Mouse (Mus musculus): ENCODE measurements around the gene Vmn1r235. TPM values are rescaled to one million over a fixed set of nuclear protein-coding genes. Genes with fewer than 3 reads are reported as not detected.

The Vmn1r235 gene
- not detected in 4 replicates for total RNA-seq (2023)

DNA sequence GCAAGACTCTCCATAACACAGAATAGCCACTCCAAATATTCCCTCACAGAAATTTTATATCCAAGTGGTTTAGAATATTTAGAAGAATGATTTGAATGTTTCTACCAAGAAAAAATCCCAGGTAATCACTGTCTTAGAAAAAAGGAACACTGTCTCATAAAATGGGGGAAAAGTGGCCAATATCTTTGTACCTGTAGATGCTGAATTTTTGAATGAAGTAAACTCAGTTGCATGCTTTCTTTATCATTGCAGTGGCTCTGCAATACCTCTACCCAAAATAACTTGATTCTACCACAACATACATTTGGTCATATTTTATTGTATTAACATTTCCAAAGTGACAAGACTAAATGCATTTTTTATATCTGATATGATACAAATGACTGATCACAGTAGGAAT lies at the start of gene Vmn1r235:
Vmn1r235 (plus strand) TSS at position 301 of the 400 bp plus-strand sequence.

DNA sequence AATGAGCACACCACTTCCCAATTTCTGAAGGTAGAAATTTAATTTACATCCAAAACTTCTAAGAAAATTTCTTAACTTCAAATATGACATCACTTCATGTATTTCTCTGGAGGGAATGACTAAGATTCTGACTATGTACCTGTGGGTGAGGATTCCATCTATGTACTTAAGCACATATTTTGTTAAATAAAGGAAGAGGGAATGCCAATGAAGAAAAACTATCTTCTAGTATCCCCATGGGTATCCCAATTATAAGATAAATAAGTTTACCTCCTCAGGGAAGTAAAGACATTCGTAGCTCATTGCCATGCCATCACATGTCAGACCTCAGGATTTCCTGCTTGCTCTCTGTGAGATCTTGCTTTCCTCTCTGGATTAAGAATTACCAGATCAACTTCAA lies 30.4 kb upstream of the Vmn1r235 start, which contains the start of gene Vmn1r234:
Vmn1r234 (plus strand) TSS at position 301 of the 400 bp plus-strand sequence.

GRCm38 (mm10) chr17:21282642-21283041 lies 26.4 kb downstream of the Vmn1r235 start, which contains the start of gene Vmn1r236:
Vmn1r236 (plus strand) TSS chr17:21282942.

GRCm38 (mm10) chr17:21311565-21311964 lies 55.4 kb downstream of the Vmn1r235 start, which contains the start of gene Vmn1r237:
Vmn1r237 (plus strand) TSS chr17:21311865.

Other genes starting within 250 kb of the Vmn1r235 start
- 12.4 to 18.2 TPM (median 14.1 TPM) in 4 replicates for gene Zfp160, start 247.5 kb upstream of the Vmn1r235 start, total RNA-seq (2023)
- gene Vmn1r234, start 30.3 kb upstream of the Vmn1r235 start, total RNA-seq (2023): not detected in 4 replicates
- gene Vmn1r236, start 26.5 kb downstream of the Vmn1r235 start, total RNA-seq (2023): not detected in 4 replicates
- gene Vmn1r237, start 55.5 kb downstream of the Vmn1r235 start, total RNA-seq (2023): not detected in 4 replicates
- gene Zfp677, start 127.3 kb downstream of the Vmn1r235 start, total RNA-seq (2023): 3.3 to 5.0 TPM (median 3.9 TPM) in 4 replicates
- 1.1 to 2.0 TPM (median 1.4 TPM) in 4 replicates for gene Zfp54, start 166.8 kb downstream of the Vmn1r235 start, total RNA-seq (2023)
- gene Zfp51, start 194.0 kb downstream of the Vmn1r235 start, total RNA-seq (2023): 11.0 to 14.5 TPM (median 13.0 TPM) in 4 replicates
- 6.3 to 8.8 TPM (median 7.2 TPM) in 4 replicates for gene Zfp53, start 232.6 kb downstream of the Vmn1r235 start, total RNA-seq (2023)